Mouse (Mus musculus): ENCODE results near the gene Mlh3. TPM values are rescaled to one million over a fixed set of nuclear protein-coding genes. Genes with fewer than 3 reads are reported as not detected.

Mlh3 gene
- total and polyA plus RNA-seq, 3 experiments = 8.5 to 8.6 TPM; not detected in 1

- H3K4me3 ChIP-seq (ENCODE audit: control insufficient read depth in 1 of 2, insufficient read depth in 1 of 2, low read depth in 2 of 2, low read length in 2 of 2) = no peak overlapping the region
- TF ChIP-seq RCOR1 (IDR thresholded peaks at IDR 0.05; ENCODE audit: low read depth, low read length) (peak; percentile 52; the same call in 1 of the 2 replicates), GATA1 (IDR thresholded peaks at IDR 0.05; ENCODE audit: low read depth, low read length) (peak; percentile 53; the same call in 1 of the 2 replicates), UBTF (IDR thresholded peaks at IDR 0.05; ENCODE audit: borderline replicate concordance, insufficient read depth, low read depth, low read length) (no peak), EP300 (IDR thresholded peaks at IDR 0.05; ENCODE audit: low read depth in 1 of 2, low read length in 2 of 2) (peak in 1 of 2 experiments; percentile 34; a peak in 2 of 4 replicates)
- no peaks in the 10 kb centered on the region for H3K9me3 ChIP-seq (replicated peaks; ENCODE audit: insufficient read depth, low read length)
- H3K79me2 ChIP-seq (ENCODE audit: control insufficient read depth, insufficient read depth, low read length, poor library complexity) = no peaks in the 10 kb centered on the region; the same call in 1 of the 2 replicates
- DNase-seq (ENCODE audit: low read depth, low spot score) = no peak
- H3K4me1 ChIP-seq (ENCODE audit: control insufficient read depth in 1 of 2, insufficient read depth in 2 of 2, low read length in 2 of 2) = peaks cover 15 to 16% of the 10 kb centered on the region in 2 experiments
- no peak overlapping the region for H3K27ac ChIP-seq (ENCODE audit: control insufficient read depth, low read depth, low read length)
- H3K36me3 ChIP-seq (ENCODE audit: control insufficient read depth in 1 of 2, insufficient read depth in 2 of 2, low read length in 2 of 2) = peaks cover 0 to 15% of the 10 kb centered on the region in 2 experiments; a peak in 2 of 4 replicates
- no peak overlapping the region for H3K9ac ChIP-seq (ENCODE audit: control insufficient read depth, low read depth, low read length, poor library complexity, severe bottlenecking)
- no peaks in the 10 kb centered on the region for H3K27me3 ChIP-seq (ENCODE audit: control insufficient read depth in 1 of 2, insufficient read depth in 2 of 2, low read length in 2 of 2)
Measured at GRCm38 (mm10) chr12:85266248-85266647, 4.2 kb downstream of the Mlh3 start.

- H3K27me3 ChIP-seq (ENCODE audit: control insufficient read depth in 1 of 2, insufficient read depth in 2 of 2, low read length in 2 of 2) = no peaks in the 10 kb centered on the region
- no peaks in the 10 kb centered on the region for H3K79me2 ChIP-seq (ENCODE audit: control insufficient read depth, insufficient read depth, low read length, poor library complexity)
- TF ChIP-seq RCOR1 (IDR thresholded peaks at IDR 0.05; ENCODE audit: low read depth, low read length) (no peak), NRF1 (IDR thresholded peaks at IDR 0.05; ENCODE audit: insufficient read depth, low read depth, low read length, poor library complexity, severe bottlenecking) (no peak), CHD1 (IDR thresholded peaks at IDR 0.05; ENCODE audit: low read depth, low read length) (no peak), MEF2A (IDR thresholded peaks at IDR 0.05; ENCODE audit: extremely low read depth, insufficient replicate concordance, low read depth, low read length, poor library complexity, severe bottlenecking) (no peak), HCFC1 (IDR thresholded peaks at IDR 0.05; ENCODE audit: low read depth, low read length) (no peak), ZMIZ1 (IDR thresholded peaks at IDR 0.05; ENCODE audit: low read depth, low read length) (no peak), SIN3A (IDR thresholded peaks at IDR 0.05; ENCODE audit: low read length) (0 out of 2 replicates have a peak, but pooled peaks have one; percentile 4)
- H3K27ac ChIP-seq (ENCODE audit: control insufficient read depth, low read depth, low read length) = no peak overlapping the region
- H3K4me3 ChIP-seq (ENCODE audit: control insufficient read depth in 1 of 2, insufficient read depth in 1 of 2, low read depth in 2 of 2, low read length in 2 of 2) = no peak overlapping the region
- peaks cover 0 to 15% of the 10 kb centered on the region in 2 experiments; a peak in 2 of 4 replicates for H3K36me3 ChIP-seq (ENCODE audit: control insufficient read depth in 1 of 2, insufficient read depth in 2 of 2, low read length in 2 of 2)
- no peaks in the 10 kb centered on the region for H3K9me3 ChIP-seq (replicated peaks; ENCODE audit: insufficient read depth, low read length)
- H3K4me1 ChIP-seq (ENCODE audit: control insufficient read depth in 1 of 2, insufficient read depth in 2 of 2, low read length in 2 of 2) = peaks cover 15 to 16% of the 10 kb centered on the region in 2 experiments
- DNase-seq (ENCODE audit: low read depth, low spot score) = no peak
- H3K9ac ChIP-seq (ENCODE audit: control insufficient read depth, low read depth, low read length, poor library complexity, severe bottlenecking) = no peak overlapping the region
Measured at GRCm38 (mm10) chr12:85264940-85265339, 5.5 kb downstream of the Mlh3 start.

- Histone ChIP-seq H3K9ac (ENCODE audit: control insufficient read depth, low read depth, low read length, poor library complexity, severe bottlenecking) (no peak overlapping the region), H3K4me3 (ENCODE audit: control insufficient read depth in 1 of 2, insufficient read depth in 1 of 2, low read depth in 2 of 2, low read length in 2 of 2) (no peak overlapping the region), H3K27ac (ENCODE audit: control insufficient read depth, low read depth, low read length) (no peak overlapping the region), H3K9me3 (replicated peaks; ENCODE audit: insufficient read depth, low read length) (no peaks in the 10 kb centered on the region), H3K36me3 (ENCODE audit: control insufficient read depth in 1 of 2, insufficient read depth in 2 of 2, low read length in 2 of 2) (peaks cover 0 to 15% of the 10 kb centered on the region in 2 experiments; a peak in 2 of 4 replicates), H3K4me1 (ENCODE audit: control insufficient read depth in 1 of 2, insufficient read depth in 2 of 2, low read length in 2 of 2) (peaks cover 15 to 16% of the 10 kb centered on the region in 2 experiments), H3K79me2 (ENCODE audit: control insufficient read depth, insufficient read depth, low read length, poor library complexity) (no peaks in the 10 kb centered on the region), H3K27me3 (ENCODE audit: control insufficient read depth in 1 of 2, insufficient read depth in 2 of 2, low read length in 2 of 2) (no peaks in the 10 kb centered on the region)
- DNase-seq (ENCODE audit: low read depth, low spot score) = peak; percentile 57
- TF ChIP-seq SIN3A (IDR thresholded peaks at IDR 0.05; ENCODE audit: low read length) (0 out of 2 replicates have a peak, but pooled peaks have one; percentile 23), ETS1 (IDR thresholded peaks at IDR 0.05; ENCODE audit: low read depth, low read length) (0 out of 2 replicates have a peak, but pooled peaks have one; percentile 22), GATA1 (IDR thresholded peaks at IDR 0.05; ENCODE audit: low read depth, low read length) (0 out of 2 replicates have a peak, but pooled peaks have one; percentile 17), EP300 (IDR thresholded peaks at IDR 0.05; ENCODE audit: low read depth in 1 of 2, low read length in 2 of 2) (peak; percentile 7 to 54; a peak in 1 of 4 replicates), MAZ (IDR thresholded peaks at IDR 0.05; ENCODE audit: low read depth, low read length) (no peak), TCF12 (IDR thresholded peaks at IDR 0.05; ENCODE audit: low read depth, low read length) (no peak), TAL1 (IDR thresholded peaks at IDR 0.05; ENCODE audit: low read length) (no peak), USF1 (IDR thresholded peaks at IDR 0.05; ENCODE audit: low read depth, low read length) (no peak), SMC3 (IDR thresholded peaks at IDR 0.05; ENCODE audit: low read depth, low read length) (no peak), CHD1 (IDR thresholded peaks at IDR 0.05; ENCODE audit: low read depth, low read length) (no peak)
Measured at GRCm38 (mm10) chr12:85264531-85264930, 5.9 kb downstream of the Mlh3 start.
